Mouse (Mus musculus): ENCODE data around the gene Map7d1. TPM values are rescaled to one million over a fixed set of nuclear protein-coding genes. Genes with fewer than 3 reads are reported as not detected.

Gene Map7d1
- 90.9 and 105 TPM in 2 replicates for polyA plus RNA-seq (2012; ENCODE audit: insufficient read depth, low replicate concordance)

DNA sequence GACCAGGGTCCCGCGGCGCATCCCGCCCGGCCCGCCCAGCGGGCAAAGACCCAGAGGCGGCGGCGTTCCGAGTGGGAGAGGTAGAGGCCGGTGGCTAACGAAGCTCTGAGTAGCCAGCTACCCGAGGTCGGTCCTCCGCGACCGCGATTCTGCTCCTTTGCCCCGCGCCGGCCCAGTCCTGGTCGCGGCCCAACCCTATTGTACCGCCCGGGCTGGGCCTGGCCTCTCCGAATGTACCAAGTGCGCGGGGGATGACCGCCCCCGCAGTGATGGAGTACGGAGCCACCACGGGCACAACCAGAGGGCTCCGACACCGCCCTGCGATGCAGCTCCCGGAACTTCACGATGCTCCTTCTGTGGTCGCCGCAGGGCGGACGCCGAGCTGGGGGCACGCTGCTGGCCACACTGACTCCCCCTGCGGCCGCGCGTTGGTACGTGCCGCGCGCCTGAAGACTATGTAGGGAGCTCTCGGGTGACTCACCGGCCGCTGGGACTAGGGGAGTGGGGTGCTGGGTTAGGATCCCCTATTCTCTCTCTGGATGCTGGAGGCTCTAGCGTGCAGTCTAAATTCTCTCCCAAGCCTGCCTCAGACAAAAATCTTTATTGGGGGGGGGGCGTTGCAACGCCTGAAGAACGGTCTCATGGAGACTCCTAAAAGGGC lies at the start of gene Map7d1:
TSS of gene Map7d1 (minus strand) at position 213 of the 661 bp plus-strand sequence.
- Histone ChIP-seq H3K4me1 (peaks cover 85% of the 10 kb centered on the region), H3K4me3 (replicated peaks) (peak within 1 kb of the TSS; percentile 94), H3K36me3 (replicated peaks; ENCODE audit: low read length) (no peaks in the 10 kb centered on the region), H3K9me3 (no peaks in the 10 kb centered on the region), H3K27me3 (replicated peaks) (peaks cover 17% of the 10 kb centered on the region)
- TF ChIP-seq GATA1 (IDR thresholded peaks at IDR 0.05; ENCODE audit: borderline replicate concordance, low read length) (no peak), FLI1 (IDR thresholded peaks at IDR 0.05; ENCODE audit: low read length) (no peak)

DNA sequence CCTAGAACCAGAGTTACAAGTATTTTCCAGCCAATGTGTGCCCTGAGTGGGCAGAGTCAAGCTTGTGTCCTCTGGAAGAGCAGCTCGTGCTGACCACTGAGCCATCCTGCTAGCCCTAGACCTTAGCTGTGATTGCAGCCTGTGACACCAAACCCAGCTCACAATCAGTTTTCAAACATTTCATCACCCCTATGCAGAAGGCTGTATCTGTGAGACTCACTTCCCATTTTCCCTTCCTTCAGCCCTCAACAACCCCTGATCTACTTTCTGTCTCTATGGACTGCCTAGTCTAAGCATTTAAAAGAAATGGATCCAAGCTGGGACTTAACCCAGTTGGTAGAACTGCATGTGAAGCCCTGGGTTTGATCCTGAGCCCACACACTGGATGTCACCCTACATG lies 49.3 kb upstream of the Map7d1 start:
- Histone ChIP-seq H3K4me3 (replicated peaks) (no peak overlapping the region), H3K36me3 (replicated peaks; ENCODE audit: low read length) (no peaks in the 10 kb centered on the region), H3K9me3 (peaks cover 11% of the 10 kb centered on the region), H3K27me3 (replicated peaks) (peaks cover 61% of the 10 kb centered on the region), H3K4me1 (peaks cover 40% of the 10 kb centered on the region)
- no peak for TF ChIP-seq GATA1 (IDR thresholded peaks at IDR 0.05; ENCODE audit: borderline replicate concordance, low read length)
- no peak for TF ChIP-seq FLI1 (IDR thresholded peaks at IDR 0.05; ENCODE audit: low read length)

DNA sequence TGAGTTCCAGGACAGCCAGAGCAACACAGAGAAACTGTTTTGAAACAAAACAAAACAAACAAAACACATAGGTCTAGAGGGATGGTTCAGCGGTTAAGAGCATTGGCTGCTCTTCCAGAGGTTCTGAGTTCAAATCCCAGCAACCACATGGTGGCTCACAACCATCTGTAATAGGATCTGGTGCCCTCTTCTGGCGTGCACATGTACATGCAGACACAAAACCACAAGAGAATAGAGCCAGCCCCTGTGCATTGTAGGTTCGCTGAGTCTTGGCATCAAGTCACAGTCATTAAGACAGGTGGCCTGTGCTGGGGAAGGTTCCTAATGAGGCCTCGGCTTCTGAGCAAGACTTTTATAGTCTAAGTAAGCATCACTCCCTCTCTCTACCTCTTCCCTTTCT lies 47.7 kb upstream of the Map7d1 start:
- no peaks in the 10 kb centered on the region for H3K36me3 ChIP-seq (replicated peaks; ENCODE audit: low read length)
- no peak for TF ChIP-seq GATA1 (IDR thresholded peaks at IDR 0.05; ENCODE audit: borderline replicate concordance, low read length)
- TF ChIP-seq FLI1 (IDR thresholded peaks at IDR 0.05; ENCODE audit: low read length): no peak
- H3K4me3 ChIP-seq (replicated peaks): no peak overlapping the region
- peaks cover 18% of the 10 kb centered on the region for H3K9me3 ChIP-seq
- peaks cover 31% of the 10 kb centered on the region for H3K4me1 ChIP-seq
- H3K27me3 ChIP-seq (replicated peaks): peaks cover 65% of the 10 kb centered on the region

DNA sequence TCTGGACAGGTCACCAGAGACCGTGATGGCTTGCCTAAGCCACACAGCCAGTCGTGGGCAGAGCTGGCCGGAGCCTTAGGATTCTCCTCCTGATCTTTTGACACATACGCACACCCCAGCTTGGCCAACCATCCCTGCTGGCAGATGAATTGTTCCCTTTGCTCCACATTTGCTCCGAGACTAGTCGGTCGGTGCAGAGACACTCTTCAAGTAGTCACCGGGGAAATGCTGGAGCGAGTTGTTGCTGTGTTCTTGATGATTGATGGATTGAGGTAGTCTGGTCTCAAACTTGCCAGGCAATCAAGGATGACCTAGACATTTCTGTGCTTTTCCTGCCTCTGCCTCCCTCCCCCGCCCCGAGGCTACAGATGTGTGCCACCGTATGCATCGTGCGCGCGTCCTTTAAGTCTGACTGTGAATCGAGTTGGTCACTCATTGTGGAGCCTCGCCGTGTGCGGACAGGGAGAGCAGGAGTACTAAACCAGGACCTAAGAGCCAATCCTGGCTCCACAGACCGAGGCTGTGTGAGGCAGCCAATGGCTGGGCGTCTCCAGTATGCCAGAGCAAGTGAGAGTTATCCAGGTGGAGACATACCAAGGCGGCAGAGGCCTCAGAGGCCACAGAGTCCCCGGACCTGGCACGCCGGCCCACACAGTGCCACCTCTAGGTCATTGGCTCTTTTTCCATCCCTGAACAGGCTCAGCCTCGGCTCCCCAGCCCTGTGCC lies 45.6 kb upstream of the Map7d1 start:
- H3K9me3 ChIP-seq: peaks cover 23% of the 10 kb centered on the region
- H3K4me3 ChIP-seq (replicated peaks): peak overlapping the region; percentile 72
- H3K36me3 ChIP-seq (replicated peaks; ENCODE audit: low read length): no peaks in the 10 kb centered on the region
- H3K4me1 ChIP-seq: peaks cover 35% of the 10 kb centered on the region
- TF ChIP-seq FLI1 (IDR thresholded peaks at IDR 0.05; ENCODE audit: low read length) (no peak), GATA1 (IDR thresholded peaks at IDR 0.05; ENCODE audit: borderline replicate concordance, low read length) (no peak)
- H3K27me3 ChIP-seq (replicated peaks): peaks cover 75% of the 10 kb centered on the region

DNA sequence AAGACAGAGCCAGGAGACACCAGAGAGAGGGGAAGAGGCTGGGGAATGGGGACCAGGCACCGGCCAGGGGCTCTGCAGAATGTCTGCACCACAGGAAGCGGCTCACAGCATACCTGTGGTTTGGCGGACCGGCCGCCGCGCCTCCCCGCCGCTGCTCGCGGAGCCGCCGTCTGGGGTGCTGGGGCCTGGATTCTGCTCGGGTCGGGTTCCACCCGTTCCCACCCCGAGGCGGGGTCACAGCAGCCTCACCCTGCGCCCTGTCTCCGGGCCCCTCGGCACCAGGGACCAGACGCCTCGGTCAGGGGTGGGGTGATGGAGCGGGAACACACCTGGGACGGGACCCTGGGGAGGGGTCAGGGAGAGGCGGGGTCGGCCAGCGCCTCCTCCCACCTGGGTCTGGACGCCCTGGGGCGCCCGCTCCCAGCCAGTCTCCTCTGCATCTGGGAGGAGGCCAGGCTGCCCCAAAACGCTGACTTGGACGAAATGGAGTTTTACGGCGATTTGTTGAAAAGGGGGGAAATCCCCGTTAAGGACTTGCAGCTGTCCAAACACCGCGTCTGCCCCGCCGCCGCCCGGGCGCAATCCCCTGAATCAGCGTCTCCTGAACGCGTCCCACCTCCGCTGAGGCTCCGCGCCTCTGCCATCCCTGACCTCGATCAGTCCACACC lies 44.9 kb upstream of the Map7d1 start:
- H3K4me1 ChIP-seq: peaks cover 42% of the 10 kb centered on the region
- H3K36me3 ChIP-seq (replicated peaks; ENCODE audit: low read length): no peaks in the 10 kb centered on the region
- H3K9me3 ChIP-seq: peaks cover 20% of the 10 kb centered on the region
- TF ChIP-seq FLI1 (IDR thresholded peaks at IDR 0.05; ENCODE audit: low read length) (no peak), GATA1 (IDR thresholded peaks at IDR 0.05; ENCODE audit: borderline replicate concordance, low read length) (no peak)
- H3K27me3 ChIP-seq (replicated peaks): peaks cover 79% of the 10 kb centered on the region
- peak overlapping the region; percentile 72 for H3K4me3 ChIP-seq (replicated peaks)

DNA sequence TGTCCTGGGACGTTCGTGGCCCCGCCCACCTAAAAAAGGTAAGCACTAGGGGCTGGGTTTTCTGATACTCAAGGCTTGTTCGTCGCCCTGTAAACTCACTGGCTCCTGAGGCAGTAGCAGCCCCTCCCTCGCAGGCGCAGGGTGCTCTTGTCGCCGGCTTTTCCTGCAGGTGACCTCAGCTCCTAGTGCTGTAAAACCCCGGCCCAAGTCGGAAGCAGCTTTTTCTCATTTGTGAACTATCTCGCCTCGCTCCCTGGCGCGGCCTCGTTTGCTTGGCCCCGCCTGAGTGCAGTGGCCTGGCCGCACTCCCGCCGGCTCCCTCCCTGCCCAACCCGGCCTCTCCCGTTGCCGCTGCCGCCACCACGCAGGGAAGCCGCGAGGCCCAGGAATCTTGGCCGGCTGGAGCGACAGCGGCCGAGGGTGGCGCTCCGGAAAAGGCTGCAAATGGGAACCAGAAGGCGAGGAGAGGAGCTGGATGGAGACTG lies 40.5 kb upstream of the Map7d1 start:
- peak overlapping the region; percentile 82 for H3K4me3 ChIP-seq (replicated peaks)
- TF ChIP-seq GATA1 (IDR thresholded peaks at IDR 0.05; ENCODE audit: borderline replicate concordance, low read length): no peak
- no peak for TF ChIP-seq FLI1 (IDR thresholded peaks at IDR 0.05; ENCODE audit: low read length)
- H3K9me3 ChIP-seq: peaks cover 12% of the 10 kb centered on the region
- no peaks in the 10 kb centered on the region for H3K36me3 ChIP-seq (replicated peaks; ENCODE audit: low read length)
- H3K27me3 ChIP-seq (replicated peaks): peaks cover 81% of the 10 kb centered on the region
- peaks cover 32% of the 10 kb centered on the region for H3K4me1 ChIP-seq

DNA sequence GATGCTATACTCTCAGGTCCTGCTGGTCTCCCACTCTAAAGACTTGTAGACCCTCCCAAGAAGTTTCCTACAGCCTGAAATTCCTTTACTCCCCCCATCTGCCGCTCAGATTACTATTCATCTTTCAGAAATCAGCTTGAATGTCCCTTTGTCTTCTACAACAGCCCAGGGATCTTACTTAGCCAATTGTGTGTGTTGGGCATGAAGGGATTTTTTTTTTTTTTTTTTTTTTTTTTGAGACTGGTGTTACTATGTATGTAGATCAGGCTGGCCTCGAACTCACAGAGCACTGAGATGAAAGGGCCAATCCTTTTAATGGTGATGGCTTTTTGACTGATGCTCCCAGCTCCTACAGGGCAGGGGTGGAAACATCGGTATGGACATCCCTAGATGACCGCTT lies 39.8 kb upstream of the Map7d1 start:
- TF ChIP-seq FLI1 (IDR thresholded peaks at IDR 0.05; ENCODE audit: low read length): no peak
- TF ChIP-seq GATA1 (IDR thresholded peaks at IDR 0.05; ENCODE audit: borderline replicate concordance, low read length): no peak
- Histone ChIP-seq H3K27me3 (replicated peaks) (peaks cover 81% of the 10 kb centered on the region), H3K4me1 (peaks cover 25% of the 10 kb centered on the region), H3K36me3 (replicated peaks; ENCODE audit: low read length) (no peaks in the 10 kb centered on the region), H3K9me3 (peaks cover 12% of the 10 kb centered on the region), H3K4me3 (replicated peaks) (no peak overlapping the region)

DNA sequence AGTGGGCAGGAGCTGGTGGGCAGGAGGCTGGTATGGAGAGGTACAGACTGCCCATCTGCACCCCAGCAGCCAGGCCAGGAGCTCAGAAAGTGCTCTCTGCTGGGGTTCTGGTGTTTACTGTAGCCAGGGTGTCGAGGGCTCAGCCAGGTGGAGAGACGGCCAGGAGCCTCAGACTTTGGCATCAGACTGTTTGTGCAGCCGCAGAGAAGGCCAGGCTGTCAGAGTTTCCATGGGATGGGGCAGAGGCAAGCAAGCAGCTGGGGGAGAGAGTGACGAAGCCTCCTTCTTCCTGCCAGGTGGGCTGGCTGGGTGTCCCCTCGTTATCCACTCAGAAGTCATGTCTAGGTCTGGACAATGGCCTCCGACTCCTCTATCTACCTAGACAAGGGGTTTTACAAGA lies 39.0 kb upstream of the Map7d1 start:
- peaks cover 17% of the 10 kb centered on the region for H3K4me1 ChIP-seq
- no peaks in the 10 kb centered on the region for H3K36me3 ChIP-seq (replicated peaks; ENCODE audit: low read length)
- peaks cover 80% of the 10 kb centered on the region for H3K27me3 ChIP-seq (replicated peaks)
- H3K4me3 ChIP-seq (replicated peaks): no peak overlapping the region
- TF ChIP-seq FLI1 (IDR thresholded peaks at IDR 0.05; ENCODE audit: low read length) (no peak), GATA1 (IDR thresholded peaks at IDR 0.05; ENCODE audit: borderline replicate concordance, low read length) (no peak)
- peaks cover 12% of the 10 kb centered on the region for H3K9me3 ChIP-seq

DNA sequence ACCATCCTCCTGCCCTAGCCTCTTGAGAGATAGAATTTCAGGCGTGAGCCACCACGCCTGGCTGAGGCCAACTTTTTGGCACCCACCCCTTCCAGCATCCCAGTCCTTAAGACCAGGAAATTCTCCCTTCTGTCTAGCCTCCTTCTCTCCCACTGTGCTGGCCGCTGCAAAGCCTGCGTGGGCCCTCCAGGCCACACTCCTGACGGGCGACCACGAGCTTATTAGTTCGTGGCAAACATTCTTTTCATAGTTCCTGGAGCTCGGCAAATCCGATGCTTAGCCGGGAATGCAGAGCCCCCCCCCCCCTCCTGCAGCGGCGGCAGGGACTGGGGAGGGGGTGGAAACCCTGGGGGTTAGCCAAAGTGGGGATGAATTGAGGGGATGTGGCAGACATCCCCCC lies 35.1 kb upstream of the Map7d1 start:
- no peaks in the 10 kb centered on the region for H3K36me3 ChIP-seq (replicated peaks; ENCODE audit: low read length)
- peaks cover 83% of the 10 kb centered on the region for H3K27me3 ChIP-seq (replicated peaks)
- peaks cover 2% of the 10 kb centered on the region for H3K9me3 ChIP-seq
- H3K4me3 ChIP-seq (replicated peaks): no peak overlapping the region
- no peak for TF ChIP-seq FLI1 (IDR thresholded peaks at IDR 0.05; ENCODE audit: low read length)
- no peak for TF ChIP-seq GATA1 (IDR thresholded peaks at IDR 0.05; ENCODE audit: borderline replicate concordance, low read length)
- peaks cover 27% of the 10 kb centered on the region for H3K4me1 ChIP-seq
